Mouse (Mus musculus) T-helper 2 cell (primary cell): ENCODE results near the gene Zfp112.
"Not testable (repeated sequence)": the region's sequence is repeated elsewhere in the genome, so short reads cannot be mapped to it uniquely, and the experiment has no call there.

ENCODE experiments used
- in situ Hi-C: fragments of 300-600 bp; cut with MboI, MseI; formaldehyde crosslinking; loops from one replicate; pipeline ENCODE4 v1.15.1; 2025; ENCODE audit warnings: high pct_unique_total_duplicates

Zfp112 gene

DNA sequence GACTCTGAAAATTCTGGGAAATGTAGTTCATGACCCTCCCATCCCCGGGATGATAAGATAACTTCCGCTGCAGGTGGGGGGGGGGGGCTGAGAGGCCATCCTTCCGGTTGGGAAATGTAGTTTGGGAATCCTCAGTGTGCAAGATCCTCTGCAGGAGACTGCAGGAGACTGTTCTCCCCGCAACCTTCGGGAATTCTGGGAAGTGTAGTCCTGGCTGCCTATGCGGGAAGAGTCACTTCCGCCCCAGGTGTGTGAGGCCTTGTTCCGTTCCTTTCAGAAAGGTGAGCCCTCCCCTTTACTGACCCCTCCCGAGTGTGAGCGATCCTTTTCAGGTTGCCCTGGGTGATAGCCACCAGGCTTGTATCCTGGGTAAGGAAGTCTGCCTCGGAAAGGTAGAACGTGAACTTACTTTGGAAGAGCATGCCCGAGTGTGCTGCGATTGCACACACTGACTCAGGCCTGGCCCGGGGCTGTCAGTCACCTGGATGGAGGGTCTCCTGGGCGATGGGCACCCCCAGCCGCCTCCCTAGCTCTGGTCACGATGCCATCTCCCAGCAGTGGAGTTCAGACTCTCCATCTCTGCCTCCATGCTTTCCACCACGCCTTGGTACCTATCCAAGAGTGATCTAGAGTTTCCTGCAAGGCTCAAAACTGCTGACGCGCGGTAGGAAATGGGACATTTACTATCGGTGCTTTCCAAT, at the start of gene Zfp112:
TSS of gene Zfp112 (plus strand) at position 159 of the 701 bp plus-strand sequence.
- in situ Hi-C loops: no loop called here

GRCm38 (mm10) chr7:24074424-24074823, 37.7 kb upstream of the Zfp112 start:
- in situ Hi-C loops: not testable (repeated sequence)

- in situ Hi-C loops: loop anchor here (5.0 to 10.0 kb wide), 3 partner anchors 60 to 373 kb away; partner anchors contain the start of gene Irgc1
Observed at GRCm38 (mm10) chr7:24081634-24082431, 30.3 kb upstream of the Zfp112 start, which contains the start of gene Zfp180. TSS of gene Zfp180 (plus strand) at chr7:24081924.

DNA sequence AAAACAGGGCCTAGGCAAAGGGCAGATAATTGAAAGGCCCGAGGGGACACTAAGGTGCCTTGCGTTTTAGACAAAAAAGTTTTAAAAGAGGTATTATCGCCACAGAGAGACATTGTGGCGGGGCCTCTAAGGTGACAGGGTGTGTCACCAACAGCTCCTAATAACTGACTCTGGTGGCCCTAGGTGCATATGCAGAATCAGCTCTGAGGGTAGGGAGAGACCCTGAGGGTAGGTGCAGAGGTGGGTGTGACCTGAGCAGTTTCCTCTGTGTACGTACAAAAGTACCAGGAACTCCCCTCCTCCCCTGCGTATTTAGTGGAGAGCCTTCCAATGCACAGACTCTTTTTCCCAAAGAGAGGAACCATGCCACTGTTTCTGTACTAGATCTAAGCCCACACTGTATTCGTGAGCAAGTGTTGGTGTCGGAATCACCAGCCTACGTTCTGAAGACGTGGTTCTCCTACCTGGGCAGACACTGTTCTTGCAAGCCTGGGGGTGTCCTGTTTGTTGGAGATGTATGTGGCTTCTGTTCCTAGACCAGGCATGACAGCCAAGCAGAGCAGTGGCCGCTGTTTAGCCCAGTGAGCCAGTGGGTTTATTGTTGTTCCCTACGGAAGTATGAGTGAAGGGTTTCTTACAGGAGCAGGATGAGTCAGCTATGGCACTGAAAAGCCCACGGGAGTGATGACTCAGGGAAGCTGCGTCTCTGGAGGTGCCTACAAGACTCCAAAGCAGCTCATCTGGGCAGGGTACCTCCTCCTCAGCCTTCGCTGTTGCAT, 29.5 kb upstream of the Zfp112 start:
- in situ Hi-C loops: loop anchor here (5.0 to 10.0 kb wide), 3 partner anchors 60 to 372 kb away; partner anchors contain the start of gene Irgc1

- in situ Hi-C loops: loop anchor here (10.0 kb wide), 1 partner anchor 368 kb away; the partner anchor contains the start of gene Irgc1
Observed at GRCm38 (mm10) chr7:24086871-24087270, 25.2 kb upstream of the Zfp112 start.

DNA sequence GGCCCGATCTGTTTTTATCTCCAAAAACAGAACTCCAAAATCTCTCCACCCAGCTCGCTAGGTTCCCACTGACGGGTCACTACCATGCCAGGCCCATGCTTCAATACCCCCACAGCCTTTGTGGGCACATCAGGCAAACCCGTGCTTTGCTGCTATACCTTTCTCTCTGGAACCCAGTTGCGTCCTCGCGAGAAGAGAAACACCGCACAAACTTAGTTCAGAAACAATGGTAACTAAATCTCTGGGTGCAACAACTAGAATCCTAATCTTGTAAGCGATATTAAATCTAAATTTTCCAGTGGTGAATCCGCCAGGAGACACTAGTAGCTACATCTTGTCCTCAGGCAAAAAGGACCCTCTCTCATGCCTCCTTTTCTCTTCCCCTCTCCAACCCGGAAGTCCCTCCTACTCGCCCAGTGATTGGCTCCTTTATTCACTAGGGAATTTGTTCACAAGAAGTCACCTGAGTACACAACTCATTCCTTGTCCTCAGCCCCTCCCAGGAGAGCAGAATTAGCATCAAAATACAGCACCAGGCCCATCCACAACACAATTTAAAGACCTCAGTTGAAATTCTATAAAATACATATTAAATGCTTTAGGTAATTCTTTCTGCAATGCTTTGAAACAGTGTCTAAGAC, 24.5 kb upstream of the Zfp112 start:
- in situ Hi-C loops: loop anchor here (10.0 kb wide), 1 partner anchor 367 kb away; the partner anchor contains the start of gene Irgc1

DNA sequence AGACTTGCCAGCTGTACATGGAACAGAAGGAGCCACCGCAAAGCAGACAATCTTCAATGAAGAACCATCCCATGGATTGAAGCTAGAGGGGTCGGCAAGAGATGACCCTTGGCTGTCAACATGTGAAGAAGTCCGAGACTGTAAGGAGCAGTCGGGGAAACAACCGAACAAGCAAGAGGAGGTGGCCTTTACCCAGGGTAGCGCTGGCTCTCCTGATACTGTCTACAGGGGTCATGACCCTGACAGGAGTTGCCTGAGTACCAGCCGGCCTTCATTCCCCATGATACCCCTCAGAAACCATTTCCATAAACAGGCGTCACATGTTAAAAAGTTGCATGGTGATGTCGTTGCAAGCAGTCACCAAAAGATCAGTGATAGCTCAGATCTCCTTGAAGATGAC, 7.7 kb upstream of the Zfp112 start:
- in situ Hi-C loops: no loop called here

- in situ Hi-C loops: no loop called here
Observed at GRCm38 (mm10) chr7:24105144-24105703, 6.9 kb upstream of the Zfp112 start.

GRCm38 (mm10) chr7:24110839-24111238, 1.3 kb upstream of the Zfp112 start:
- in situ Hi-C loops: no loop called here

DNA sequence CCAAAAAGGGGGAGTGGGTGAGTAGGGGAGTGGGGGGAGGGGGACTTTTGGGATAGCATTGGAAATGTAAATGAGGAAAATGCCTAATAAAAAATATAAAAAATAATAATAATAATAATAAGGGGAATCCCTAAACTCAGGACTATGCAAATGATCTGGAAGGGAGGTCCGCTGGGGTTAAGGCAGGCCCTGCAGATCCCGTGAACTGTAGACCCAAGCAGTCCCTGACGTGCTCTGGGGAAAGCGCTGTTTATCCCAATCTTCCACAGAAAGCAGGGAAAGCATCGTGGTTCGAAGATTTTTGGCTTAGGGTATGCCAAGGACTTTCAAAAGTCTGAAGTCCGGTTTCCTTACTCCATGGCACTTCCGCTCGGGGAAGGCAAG, 350 bp upstream of the Zfp112 start:
- in situ Hi-C loops: no loop called here

GRCm38 (mm10) chr7:24113001-24113400, 887 bp downstream of the Zfp112 start:
- in situ Hi-C loops: no loop called here

DNA sequence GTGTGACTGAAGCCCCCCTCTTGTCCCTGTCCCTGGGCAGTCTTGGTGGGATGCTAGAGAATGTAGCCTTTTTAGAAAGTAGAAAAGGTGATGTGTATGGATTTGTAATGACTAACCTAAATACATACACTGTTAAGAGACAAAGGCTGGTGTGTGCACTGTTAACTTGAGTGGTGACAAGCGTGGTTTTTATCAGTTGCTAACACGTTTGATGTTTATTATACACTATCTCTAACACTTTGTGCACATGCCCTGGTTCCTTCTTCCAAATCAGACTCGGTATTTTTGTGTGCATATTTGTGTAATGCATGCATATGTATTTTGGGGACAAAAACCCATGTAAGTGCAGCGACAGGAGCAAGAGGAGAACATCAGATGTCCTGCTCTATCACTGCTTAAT, 4.5 kb downstream of the Zfp112 start:
- in situ Hi-C loops: no loop called here

DNA sequence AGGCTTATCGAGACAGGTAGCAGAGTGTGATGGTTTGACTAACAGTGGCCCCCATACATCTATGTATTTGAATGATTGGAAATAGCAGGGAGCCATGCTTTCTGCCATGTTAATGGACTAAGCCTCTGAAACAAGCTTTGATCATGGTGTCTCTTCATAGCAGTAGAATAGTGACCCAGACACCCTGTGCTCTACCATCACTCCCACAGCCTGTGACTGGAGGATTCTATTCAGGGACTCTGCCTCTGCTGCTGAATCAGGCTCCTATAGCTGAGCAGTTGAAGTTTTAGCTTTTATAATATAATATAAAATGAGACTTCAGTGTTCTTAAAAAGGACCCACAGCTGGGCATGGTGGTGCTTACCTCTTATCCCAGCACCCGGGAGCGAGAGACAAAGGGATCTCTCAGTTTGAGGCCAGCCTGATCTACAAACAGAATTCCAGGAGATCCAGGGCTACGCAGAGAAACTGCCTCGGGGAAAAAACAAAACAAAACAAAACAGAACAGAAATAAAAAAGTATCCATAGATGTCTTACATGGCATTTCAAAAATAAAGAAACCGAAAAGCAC, 21.4 kb downstream of the Zfp112 start:
- in situ Hi-C loops: no loop called here

DNA sequence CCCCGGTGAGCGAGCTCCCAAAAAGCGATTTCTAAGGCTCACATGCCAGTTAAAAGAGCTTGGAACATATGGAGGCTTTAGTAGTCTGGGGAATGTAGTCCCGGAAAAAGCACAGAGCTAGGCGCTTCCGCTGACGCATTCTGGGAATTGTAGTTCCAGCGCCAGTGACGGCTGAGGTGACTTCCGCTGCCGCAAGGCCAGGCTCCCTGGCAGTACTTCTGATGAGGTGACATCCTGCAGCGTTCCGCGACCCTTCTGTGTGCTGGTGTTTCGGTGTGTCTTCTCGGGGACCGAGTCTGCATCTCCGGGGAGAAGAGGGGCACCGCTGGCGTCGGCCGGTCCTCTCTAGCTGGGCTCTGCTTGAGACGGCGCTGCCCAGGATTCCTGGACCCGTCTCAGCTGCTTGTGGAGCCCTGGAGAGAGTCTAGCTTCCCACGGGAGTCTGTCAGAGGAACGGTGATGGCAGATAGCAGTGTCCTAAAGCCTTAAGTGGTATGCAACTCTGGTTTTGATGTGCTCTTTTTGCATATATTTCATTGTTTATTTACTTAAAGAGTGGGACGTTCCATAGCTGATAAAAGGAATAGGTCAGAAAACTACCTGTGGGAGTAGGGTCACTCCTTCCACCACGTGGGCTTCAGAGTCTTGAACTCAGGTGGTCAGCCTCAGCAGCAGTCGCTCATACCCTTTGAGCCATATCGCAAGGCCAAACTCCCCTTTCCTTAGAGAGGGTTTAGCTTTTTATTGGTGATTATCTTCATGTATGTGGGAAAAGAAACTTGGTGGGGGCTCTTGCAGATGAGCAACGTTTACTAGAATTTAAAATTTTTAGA, 22.1 kb downstream of the Zfp112 start, which contains the start of gene Zfp235:
TSS of gene Zfp235 (plus strand) at position 174 of the 833 bp plus-strand sequence.
- in situ Hi-C loops: no loop called here

DNA sequence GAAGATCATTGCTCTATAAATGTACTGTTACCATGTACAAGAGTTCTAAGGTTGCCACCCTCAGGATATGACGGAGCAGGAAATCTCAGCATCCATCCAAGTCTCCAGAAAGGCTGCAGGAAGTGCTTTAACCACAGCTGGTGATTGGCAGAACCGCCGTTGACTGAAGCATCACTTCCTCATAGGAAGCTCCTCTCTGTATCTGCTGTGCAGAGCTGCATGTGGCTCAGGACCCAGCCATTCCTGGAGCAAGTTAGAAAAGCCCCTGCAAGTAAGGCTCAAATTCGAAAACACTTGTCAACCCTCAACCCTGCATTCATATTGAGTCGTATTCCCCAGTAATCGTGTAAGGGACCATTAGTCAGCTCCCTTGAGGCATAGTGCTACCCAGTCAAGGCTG, 30.5 kb downstream of the Zfp112 start:
- in situ Hi-C loops: loop anchor here (5.0 kb wide), 1 partner anchor 60 kb away; the partner anchor contains the start of gene Zfp180

GRCm38 (mm10) chr7:24153272-24153671, 41.2 kb downstream of the Zfp112 start:
- in situ Hi-C loops: loop anchor here (10.0 kb wide), 1 partner anchor 132 kb away; no protein-coding TSS in a partner anchor

- in situ Hi-C loops: no loop called here
Observed at GRCm38 (mm10) chr7:24172191-24172590, 60.1 kb downstream of the Zfp112 start.

DNA sequence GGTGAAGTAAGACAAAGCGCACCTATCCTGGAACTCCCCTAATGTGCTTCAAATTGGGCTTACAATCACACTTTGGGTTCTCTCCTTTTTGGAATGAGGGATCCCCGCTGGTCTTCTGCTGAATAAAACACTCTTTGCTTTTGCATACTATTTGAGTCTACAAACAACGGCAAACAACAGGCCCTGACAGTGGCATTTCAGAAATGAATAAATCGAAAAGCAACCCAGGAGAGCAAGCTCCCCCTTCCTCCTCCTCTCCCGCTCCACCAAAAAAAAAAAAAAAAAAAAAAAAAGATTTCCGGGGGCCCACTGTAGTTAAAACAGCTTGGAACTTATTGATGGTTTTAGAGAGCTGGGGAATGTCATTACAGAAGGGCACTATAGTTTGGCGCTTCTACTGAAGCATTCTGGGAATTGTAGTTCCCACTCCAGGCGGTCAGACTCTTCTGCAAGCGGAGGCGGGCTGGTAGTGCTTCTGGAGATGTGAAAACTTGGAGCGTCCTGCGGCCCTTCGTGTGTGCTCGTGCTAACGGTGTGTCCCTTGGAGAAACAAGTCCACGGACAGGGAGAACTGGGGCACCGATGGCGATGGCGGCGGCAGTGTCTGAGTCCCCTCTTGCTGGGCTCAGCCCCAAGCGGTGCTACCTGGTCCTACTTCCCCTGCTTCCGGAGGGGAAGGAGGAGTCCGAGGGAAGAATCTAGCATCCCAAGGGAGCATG, 62.7 kb downstream of the Zfp112 start, which contains the start of gene Zfp114:
TSS of gene Zfp114 (plus strand) at position 443 of the 719 bp plus-strand sequence.
- in situ Hi-C loops: no loop called here

- in situ Hi-C loops: no loop called here
Observed at GRCm38 (mm10) chr7:24175337-24175711, 63.2 kb downstream of the Zfp112 start.
